Mouse (Mus musculus) right cerebral cortex, postnatal 10 days (tissue): ENCODE data around the gene Fcgr3.

Experiments
- DNase-seq, 2 experiments: peaks; one replicate each; pipeline ENCODE4 v3.0.0; 2021; ENCODE audit warnings: low spot score in 2 of 2

Gene Fcgr3

DNA sequence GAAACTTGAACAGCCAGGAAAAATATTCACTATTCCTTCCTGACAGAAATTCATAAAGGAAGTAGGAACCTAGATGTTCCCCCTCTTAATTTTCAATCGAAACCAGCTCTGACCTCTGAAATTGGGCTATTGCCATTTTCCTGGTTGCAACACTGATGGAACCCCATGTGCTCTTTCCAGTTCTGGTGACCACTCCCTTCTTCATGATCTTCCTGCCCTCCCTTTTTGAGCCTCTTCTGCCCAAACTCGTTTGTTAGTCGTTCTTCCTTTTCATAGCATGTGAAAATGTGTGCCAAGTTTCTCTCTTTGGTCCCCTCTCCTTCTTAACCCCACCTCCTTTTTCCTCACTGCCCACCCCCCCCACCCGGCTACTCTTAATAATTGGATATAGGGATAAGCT lies 53.0 kb downstream of the Fcgr3 start:
- DNase-seq = no peak

DNA sequence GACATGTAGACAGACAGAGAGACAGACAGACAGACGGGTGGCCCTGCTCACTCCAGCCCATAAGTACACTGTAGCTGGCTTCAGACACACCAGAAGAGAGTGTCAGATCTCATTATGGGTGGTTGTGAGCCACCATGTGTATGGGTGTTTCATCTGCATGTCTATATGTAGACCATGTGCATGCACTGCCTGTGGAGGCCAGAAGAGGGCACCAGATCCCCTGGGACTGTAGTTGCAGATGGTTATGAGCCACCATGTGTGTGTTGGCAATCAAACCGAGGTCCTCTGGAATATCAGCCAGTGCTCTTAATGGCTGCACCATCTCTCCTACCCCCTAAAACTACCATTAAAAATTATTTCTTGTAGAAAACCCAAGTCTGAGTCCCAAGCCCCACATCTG lies 57.8 kb downstream of the Fcgr3 start:
- no peak for DNase-seq

DNA sequence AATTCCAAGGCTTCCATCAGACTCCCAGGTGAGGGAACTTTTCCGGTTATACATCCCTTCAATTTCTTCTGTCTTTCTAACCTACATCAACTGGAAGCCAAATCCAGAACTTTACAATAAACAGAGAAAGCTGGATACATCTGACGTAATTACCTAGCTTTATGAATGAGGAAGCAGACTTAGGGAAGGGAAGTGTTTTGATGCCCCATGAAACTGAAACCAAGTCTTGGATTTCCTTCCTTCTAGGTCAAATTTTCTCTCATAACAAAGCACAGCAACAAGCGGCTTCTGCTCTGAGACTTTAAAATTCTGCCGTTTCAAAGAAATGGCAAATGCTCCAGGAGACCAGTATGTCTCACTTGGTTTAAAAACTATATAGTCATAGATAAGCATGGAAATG lies 58.4 kb downstream of the Fcgr3 start:
- no peak for DNase-seq

DNA sequence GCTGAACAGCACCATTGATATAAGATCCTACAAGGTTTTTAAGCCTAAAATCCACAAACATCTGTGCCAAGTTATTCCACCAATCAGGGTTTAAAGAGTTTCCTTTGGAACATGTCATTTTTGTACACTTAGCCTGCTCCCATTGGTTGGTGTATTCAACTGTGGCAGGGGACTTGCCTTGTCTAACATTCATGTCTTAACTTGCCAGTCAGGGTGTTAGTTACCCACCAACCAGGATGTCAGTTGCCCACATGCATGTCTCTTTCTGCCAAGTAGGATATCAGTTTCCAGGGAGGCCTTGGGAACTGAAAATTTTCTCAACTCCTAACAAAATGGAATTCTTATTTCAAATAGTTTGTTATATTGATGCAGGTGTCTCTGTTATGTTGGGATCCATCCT lies 59.1 kb downstream of the Fcgr3 start:
- no peak for DNase-seq

DNA sequence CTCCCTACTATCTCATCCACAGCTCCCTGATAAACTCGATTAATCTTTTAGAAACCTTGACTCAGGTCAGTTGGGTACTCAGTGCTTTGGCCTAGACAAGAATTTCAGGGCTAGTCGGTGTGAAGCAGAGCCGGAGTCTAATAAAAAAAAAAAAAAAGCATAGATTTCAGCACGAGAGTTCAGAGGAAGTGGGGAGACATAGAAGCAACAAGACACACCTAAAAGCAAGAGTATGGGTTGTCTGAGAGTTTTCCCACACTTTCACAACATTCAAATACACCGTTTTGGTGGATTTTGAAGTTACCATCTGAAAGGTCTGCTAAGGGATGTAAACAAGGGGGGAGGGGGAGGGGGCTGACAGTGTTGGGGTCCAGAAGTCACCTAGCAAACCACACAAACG lies 59.7 kb downstream of the Fcgr3 start:
- DNase-seq = no peak
